Mouse (Mus musculus) heart, embryonic 16.5 days (tissue): ENCODE data around the gene Slc1a7. TPM values are rescaled to one million over a fixed set of nuclear protein-coding genes. Genes with fewer than 3 reads are reported as not detected.
A peak's percentile ranks its signal among the peaks of the same experiment; 100 is the strongest.

Experiments
- ATAC-seq: fragments of 200-750 bp; cut with Nextera tagmentation; replicated peaks from 2 replicates; pipeline ENCODE4 v1.8.0; 2017; ENCODE audit warnings: moderate number of reproducible peaks; ENCODE audit not compliant: insufficient read depth, low FRiP score; ENCODE audit errors: extremely low read depth
- H3K27ac ChIP-seq: fragments of 300-500 bp; sonication (generic); 2 replicates; pipeline ENCODE4 v1.5.1; 2014; ENCODE audit warnings: mild to moderate bottlenecking, low read length, control low read depth, moderate library complexity
- H3K27me3 ChIP-seq: fragments of 300-500 bp; sonication (generic); 2 replicates; pipeline ENCODE4 v1.6.1; 2014; ENCODE audit warnings: low read length, mixed read lengths; ENCODE audit not compliant: control insufficient read depth, insufficient read depth
- H3K36me3 ChIP-seq: fragments of 300-500 bp; sonication (generic); 2 replicates; pipeline ENCODE4 v1.6.1; 2014; ENCODE audit not compliant: control insufficient read depth, insufficient read depth
- H3K4me1 ChIP-seq: fragments of 300-500 bp; sonication (generic); 2 replicates; pipeline ENCODE4 v1.6.1; 2014; ENCODE audit warnings: low read length, mixed read lengths; ENCODE audit not compliant: control insufficient read depth, insufficient read depth
- H3K4me2 ChIP-seq: fragments of 300-500 bp; sonication (generic); 2 replicates; pipeline ENCODE4 v1.6.1; 2014; ENCODE audit warnings: low read depth, mild to moderate bottlenecking, control low read depth, low read length
- H3K4me3 ChIP-seq: fragments of 300-500 bp; sonication (generic); 2 replicates; pipeline ENCODE4 v1.5.1; 2014; ENCODE audit warnings: mild to moderate bottlenecking, control low read depth, low read length
- H3K9ac ChIP-seq: fragments of 300-500 bp; sonication (generic); 2 replicates; pipeline ENCODE4 v1.6.1; 2014; ENCODE audit warnings: low read length, control low read depth
- H3K9me3 ChIP-seq: fragments of 300-500 bp; sonication (generic); replicated peaks from 2 replicates; pipeline ENCODE4 v1.6.1; 2016; ENCODE audit warnings: low read length; ENCODE audit not compliant: control insufficient read depth
- WGBS: fragments of 180-500 bp; shearing (Covaris S2); extraction: QIAGEN DNeasy Blood & Tissue Kit; methylation state at CpG from one replicate; pipeline ENCODE4 v1.1.7; 2014; 5-methylcytosine and 5-hydroxymethylcytosine counted together
- polyA plus RNA-seq: library from polyadenylated mRNA; unstranded; fragments of >200 nt; fragmentation: Nextera tagmentation; extraction: Ambion mirVana; gene quantifications from 2 replicates; pipeline ENCODE4 v1.2.1, GENCODE M21; 2015

Slc1a7 gene
- polyA plus RNA-seq, 1 experiment from 2014 or later, result not detected

DNA sequence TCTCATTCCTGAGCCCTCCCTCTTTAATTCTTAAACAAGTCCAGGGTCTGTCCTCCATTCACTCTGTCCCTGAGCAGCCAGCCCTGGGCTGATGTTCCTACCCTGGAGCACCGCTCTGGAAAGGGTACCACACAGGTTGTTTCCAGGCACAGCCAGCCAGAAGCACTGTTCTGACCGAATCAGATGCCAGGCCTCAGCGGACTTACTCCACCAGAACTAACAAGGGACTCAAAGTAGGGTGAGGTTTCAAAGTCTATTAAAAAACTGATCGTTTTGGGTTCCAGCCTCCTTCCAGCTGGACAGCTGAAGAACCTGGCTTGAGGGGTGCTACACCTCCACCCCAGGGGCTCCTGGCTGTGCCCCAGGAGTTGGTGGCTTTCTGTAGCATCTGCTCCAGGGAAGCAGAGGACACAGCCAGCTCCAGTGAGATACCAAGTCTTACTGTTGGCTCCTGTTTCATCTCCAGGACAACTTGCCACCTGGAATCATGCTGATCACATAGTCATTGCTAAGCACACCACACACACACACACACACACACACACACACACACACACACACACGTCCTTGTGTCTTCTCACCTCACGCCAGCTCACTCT is 12.0 kb downstream of the Slc1a7 start:
- WGBS, result 87% methylated on average over 6 of the region's 6 CpGs
- no peak overlapping the region for H3K27ac ChIP-seq
- H3K36me3 ChIP-seq, result no peaks in the 10 kb centered on the region
- H3K4me3 ChIP-seq, result no peak overlapping the region
- no peak overlapping the region for H3K9ac ChIP-seq
- no peak for ATAC-seq
- H3K4me1 ChIP-seq, result 0 out of 2 replicates have a peak, but pooled peaks cover 3% of the 10 kb centered on the region
- no peak overlapping the region for H3K4me2 ChIP-seq
- no peaks in the 10 kb centered on the region for H3K27me3 ChIP-seq
- no peaks in the 10 kb centered on the region for H3K9me3 ChIP-seq

DNA sequence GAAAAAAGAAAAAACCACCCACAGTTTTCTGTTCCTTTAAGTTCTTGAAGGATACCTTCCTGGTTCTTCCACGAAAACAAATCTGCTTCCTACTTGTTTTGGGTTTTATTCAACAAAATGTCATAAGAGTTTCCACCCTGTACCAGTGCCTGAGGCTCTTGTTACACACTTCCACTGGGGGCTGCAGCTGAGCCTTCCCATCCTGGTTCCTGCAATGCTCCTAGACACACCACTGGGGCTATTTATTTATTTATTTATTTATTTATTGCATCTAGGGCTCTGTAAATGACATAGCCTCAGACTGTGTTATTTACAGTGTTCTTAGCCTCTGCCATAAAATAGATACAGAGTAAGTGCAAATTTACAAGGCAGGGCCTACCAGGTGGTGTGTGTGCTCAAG is 15.6 kb downstream of the Slc1a7 start:
- H3K4me3 ChIP-seq, result no peak overlapping the region
- H3K9ac ChIP-seq, result no peak overlapping the region
- no peak overlapping the region; the same call in 1 of the 2 replicates for H3K27ac ChIP-seq
- H3K9me3 ChIP-seq, result no peaks in the 10 kb centered on the region
- no peaks in the 10 kb centered on the region for H3K27me3 ChIP-seq
- no peak overlapping the region for H3K4me2 ChIP-seq
- 81% methylated on average over 1 of the region's 1 CpGs for WGBS
- ATAC-seq, result no peak
- no peaks in the 10 kb centered on the region for H3K36me3 ChIP-seq
- H3K4me1 ChIP-seq, result 0 out of 2 replicates have a peak, but pooled peaks cover 3% of the 10 kb centered on the region

DNA sequence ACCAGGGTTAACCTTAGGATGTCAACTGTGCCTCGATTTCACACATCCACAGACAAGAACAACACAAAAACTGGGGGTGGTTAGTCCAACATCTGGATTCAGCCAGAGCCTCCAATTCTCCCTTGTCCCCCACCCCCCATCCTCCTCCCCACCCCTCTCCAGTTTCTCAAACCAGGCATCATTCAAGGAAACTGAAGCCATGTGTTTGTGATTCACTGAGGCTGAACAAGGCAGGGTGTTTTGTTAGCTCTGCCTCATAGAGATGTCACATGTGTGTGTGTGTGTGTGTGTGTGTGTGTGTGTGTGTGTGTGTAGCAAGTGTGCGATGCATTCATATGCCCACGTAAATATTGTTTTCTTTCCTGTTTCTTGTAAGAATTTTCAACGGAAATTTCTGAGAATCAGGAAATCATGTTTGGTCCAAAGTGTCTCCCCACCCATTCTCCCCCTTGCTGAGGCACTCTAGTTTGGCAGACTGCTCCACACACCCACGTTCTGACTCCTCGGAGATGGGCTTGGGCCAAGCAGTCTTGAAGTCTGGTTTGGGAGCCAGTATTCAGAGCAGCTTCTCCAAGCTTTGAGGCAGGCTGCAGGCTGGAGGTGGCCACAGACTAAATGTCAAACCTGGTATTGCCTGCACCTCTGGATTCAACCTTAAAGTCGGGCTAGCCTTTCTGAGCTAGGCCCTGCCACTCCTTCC is 16.3 kb downstream of the Slc1a7 start:
- 0 out of 2 replicates have a peak, but pooled peaks have one; percentile 39 for ATAC-seq
- H3K9ac ChIP-seq, result no peak overlapping the region
- H3K4me3 ChIP-seq, result no peak overlapping the region
- H3K9me3 ChIP-seq, result no peaks in the 10 kb centered on the region
- H3K4me1 ChIP-seq, result no peaks in the 10 kb centered on the region
- no peaks in the 10 kb centered on the region for H3K36me3 ChIP-seq
- H3K27ac ChIP-seq, result peak overlapping the region; percentile 0; the same call in 1 of the 2 replicates
- H3K27me3 ChIP-seq, result no peaks in the 10 kb centered on the region
- 62% methylated on average over 7 of the region's 7 CpGs for WGBS
- H3K4me2 ChIP-seq, result no peak overlapping the region

DNA sequence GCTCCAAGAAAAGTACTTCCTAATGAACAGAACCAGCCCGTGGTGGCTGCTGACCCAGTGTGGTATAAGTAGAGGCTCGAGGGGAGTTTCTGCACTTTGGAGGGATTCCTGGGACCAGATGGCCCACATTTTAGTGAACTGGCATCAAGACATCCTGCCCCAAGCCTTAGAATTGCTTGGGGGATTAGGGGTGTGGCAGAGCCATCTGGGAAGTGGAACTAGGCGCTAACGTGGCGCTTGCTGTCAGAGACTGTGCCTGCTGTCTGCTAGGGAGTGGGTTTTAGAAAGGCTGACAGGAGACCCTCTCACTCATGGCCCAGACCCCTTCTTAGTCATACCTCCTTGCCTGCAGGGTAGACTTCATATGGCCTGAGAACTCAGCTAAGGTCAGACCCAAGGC is 17.7 kb downstream of the Slc1a7 start:
- Histone ChIP-seq H3K36me3 (no peaks in the 10 kb centered on the region), H3K27ac (no peak overlapping the region), H3K4me1 (no peaks in the 10 kb centered on the region), H3K9ac (no peak overlapping the region), H3K9me3 (no peaks in the 10 kb centered on the region), H3K4me3 (no peak overlapping the region), H3K27me3 (no peaks in the 10 kb centered on the region), H3K4me2 (no peak overlapping the region)
- no peak for ATAC-seq
- 81% methylated on average over 5 of the region's 5 CpGs for WGBS

DNA sequence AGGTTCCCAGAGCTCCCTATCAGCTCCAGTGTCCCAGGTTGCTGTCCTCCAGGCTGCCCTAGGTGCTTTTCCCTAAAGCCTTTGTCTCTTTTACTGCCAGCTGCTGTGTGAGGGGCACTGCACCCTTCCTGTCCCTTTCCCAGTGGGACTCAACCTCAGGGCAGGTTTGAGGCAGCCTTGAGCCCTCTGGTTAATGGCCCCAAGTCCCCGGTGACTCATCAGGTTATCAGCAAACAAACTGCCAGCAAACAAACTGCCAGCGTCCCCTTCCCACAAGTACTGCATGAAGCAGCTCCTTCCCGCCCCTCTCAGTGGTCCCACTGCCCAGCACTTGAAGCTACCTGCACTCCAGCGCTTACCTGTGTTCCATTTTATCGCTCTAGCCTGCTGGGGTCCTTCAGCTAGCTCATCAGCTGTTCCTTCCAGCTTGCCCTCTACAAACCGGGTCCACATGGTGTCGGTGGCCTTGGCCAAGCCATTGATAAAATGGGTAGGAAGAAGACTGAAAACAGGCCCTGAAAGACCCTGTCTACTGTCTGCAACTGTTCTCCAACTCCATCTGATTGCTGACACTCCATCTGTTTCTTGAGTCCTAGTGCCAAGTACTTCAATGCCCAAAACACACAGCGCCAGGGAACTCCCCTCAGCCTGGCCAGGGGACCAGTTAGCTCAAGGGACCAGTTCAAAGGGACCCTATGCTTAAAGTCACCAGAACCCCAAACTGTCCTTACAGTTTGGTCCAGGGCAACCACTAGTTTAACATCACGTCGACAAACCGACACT is 18.4 kb downstream of the Slc1a7 start:
- Histone ChIP-seq H3K27ac (no peak overlapping the region), H3K4me2 (no peak overlapping the region), H3K9me3 (no peaks in the 10 kb centered on the region), H3K27me3 (no peaks in the 10 kb centered on the region), H3K4me3 (no peak overlapping the region), H3K9ac (no peak overlapping the region), H3K4me1 (0 out of 2 replicates have a peak, but pooled peaks cover under 1% of the 10 kb centered on the region), H3K36me3 (no peaks in the 10 kb centered on the region)
- ATAC-seq, result no peak
- 82% methylated on average over 11 of the region's 11 CpGs for WGBS

DNA sequence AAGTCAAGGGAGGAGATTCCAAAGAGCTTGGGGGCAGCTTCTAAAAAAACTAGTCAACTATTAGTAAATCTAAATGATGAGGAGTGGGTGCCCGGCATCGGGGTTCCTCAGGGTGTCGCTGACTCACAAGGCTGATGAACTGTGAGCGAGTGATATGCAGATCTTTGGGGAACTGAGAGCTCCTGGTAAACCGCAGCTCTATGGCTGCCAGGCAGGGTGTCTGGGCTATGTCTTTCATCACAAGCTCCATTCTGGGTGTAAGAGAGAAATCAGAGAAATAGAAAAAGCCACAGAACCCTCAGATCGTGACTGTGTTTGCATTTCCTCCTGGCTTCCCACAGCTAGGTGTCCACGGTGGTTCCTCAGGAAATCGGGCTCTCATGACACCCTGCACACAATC is 20.8 kb downstream of the Slc1a7 start:
- Histone ChIP-seq H3K27ac (no peak overlapping the region), H3K27me3 (no peaks in the 10 kb centered on the region), H3K4me1 (0 out of 2 replicates have a peak, but pooled peaks cover 3% of the 10 kb centered on the region), H3K9ac (no peak overlapping the region), H3K4me2 (no peak overlapping the region), H3K9me3 (no peaks in the 10 kb centered on the region), H3K36me3 (no peaks in the 10 kb centered on the region), H3K4me3 (no peak overlapping the region)
- WGBS, result 12% methylated on average over 8 of the region's 8 CpGs
- no peak for ATAC-seq

DNA sequence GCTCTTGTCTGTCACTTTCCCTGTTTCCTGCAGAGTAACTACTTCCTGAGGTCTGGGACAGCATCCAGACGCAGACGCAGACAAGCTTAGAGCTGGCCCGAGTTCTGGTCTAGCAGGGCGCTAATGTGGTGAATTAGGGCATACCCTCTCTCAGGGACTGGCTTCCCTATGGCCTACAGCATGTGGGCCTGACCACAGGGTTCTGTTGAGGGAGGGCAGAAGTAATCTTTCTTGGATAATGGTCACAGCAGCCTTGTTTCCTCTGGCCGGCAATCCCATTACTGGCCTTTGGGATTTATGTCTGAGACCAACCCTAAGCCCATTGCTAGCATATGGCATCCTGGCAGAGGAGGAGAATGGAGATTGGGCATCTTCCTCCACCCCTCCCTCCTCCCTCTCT is 22.7 kb downstream of the Slc1a7 start:
- Histone ChIP-seq H3K27me3 (no peaks in the 10 kb centered on the region), H3K9ac (no peak overlapping the region), H3K9me3 (no peaks in the 10 kb centered on the region), H3K4me3 (no peak overlapping the region), H3K4me1 (0 out of 2 replicates have a peak, but pooled peaks cover 3% of the 10 kb centered on the region), H3K36me3 (no peaks in the 10 kb centered on the region), H3K4me2 (no peak overlapping the region), H3K27ac (no peak overlapping the region)
- WGBS, result 64% methylated on average over 5 of the region's 5 CpGs
- ATAC-seq, result no peak

DNA sequence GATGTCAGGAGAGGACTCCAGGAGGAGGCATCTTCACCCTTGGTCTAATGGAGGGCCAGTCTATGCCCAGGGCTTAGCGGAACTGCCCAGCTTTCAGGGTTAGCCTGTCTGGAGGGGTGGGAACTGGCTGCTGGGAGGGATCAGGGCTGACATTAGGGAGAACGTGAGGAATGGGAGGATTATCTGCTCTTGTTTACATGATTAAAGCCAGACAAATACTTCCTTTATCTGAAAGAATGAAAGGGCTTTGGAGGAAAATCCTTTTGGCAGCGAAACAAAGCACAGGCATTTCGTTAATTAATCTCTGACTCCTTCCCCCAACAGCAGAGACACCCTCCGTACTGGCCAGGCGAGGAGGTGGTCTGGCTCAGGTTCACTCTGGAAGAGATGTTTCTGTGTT is 23.7 kb downstream of the Slc1a7 start:
- Histone ChIP-seq H3K4me1 (0 out of 2 replicates have a peak, but pooled peaks cover 3% of the 10 kb centered on the region), H3K27ac (no peak overlapping the region), H3K4me2 (no peak overlapping the region), H3K9ac (no peak overlapping the region), H3K36me3 (no peaks in the 10 kb centered on the region), H3K9me3 (no peaks in the 10 kb centered on the region), H3K27me3 (no peaks in the 10 kb centered on the region), H3K4me3 (no peak overlapping the region)
- no peak for ATAC-seq
- WGBS, result 24% methylated on average over 6 of the region's 6 CpGs

DNA sequence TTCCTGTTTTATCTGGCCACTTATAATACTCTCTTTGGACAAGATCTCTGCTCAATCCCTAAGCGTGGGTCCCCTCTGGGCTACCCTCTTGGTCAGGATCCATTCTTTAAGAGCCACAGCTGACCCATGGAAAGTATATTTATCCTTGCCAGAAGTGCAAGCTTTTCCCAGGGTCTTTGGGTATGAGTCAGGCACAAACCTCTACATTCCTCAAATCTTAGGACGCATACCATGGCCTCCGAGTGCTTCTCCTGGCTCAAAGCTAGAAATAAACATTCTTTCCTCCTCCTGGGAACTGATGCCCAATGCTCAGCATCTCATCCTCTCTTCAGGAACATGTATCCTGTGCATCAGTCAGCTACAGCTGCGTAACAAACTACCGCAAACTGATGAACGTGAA is 26.9 kb downstream of the Slc1a7 start:
- Histone ChIP-seq H3K36me3 (no peaks in the 10 kb centered on the region), H3K27me3 (no peaks in the 10 kb centered on the region), H3K27ac (no peak overlapping the region), H3K4me2 (no peak overlapping the region), H3K4me1 (peaks cover 8% of the 10 kb centered on the region), H3K4me3 (no peak overlapping the region), H3K9ac (no peak overlapping the region), H3K9me3 (no peaks in the 10 kb centered on the region)
- no peak for ATAC-seq
- 76% methylated on average over 6 of the region's 6 CpGs for WGBS
